Mouse (Mus musculus): ENCODE measurements around the gene Snx32. TPM values are rescaled to one million over a fixed set of nuclear protein-coding genes. Genes with fewer than 3 reads are reported as not detected.

Gene Snx32
- 14.4 and 16.0 TPM in 2 replicates for polyA plus RNA-seq (2015; fragmentation: Nextera tagmentation; extraction: Ambion mirVana)

GRCm38 (mm10) chr19:5510031-5511026 is at the start of gene Snx32:
Snx32 (minus strand) TSS chr19:5510538.

GRCm38 (mm10) chr19:5503687-5504086 is 6.7 kb downstream of the Snx32 start, which contains the start of gene 1700020D05Rik:
1700020D05Rik (minus strand) TSS chr19:5503787.

DNA sequence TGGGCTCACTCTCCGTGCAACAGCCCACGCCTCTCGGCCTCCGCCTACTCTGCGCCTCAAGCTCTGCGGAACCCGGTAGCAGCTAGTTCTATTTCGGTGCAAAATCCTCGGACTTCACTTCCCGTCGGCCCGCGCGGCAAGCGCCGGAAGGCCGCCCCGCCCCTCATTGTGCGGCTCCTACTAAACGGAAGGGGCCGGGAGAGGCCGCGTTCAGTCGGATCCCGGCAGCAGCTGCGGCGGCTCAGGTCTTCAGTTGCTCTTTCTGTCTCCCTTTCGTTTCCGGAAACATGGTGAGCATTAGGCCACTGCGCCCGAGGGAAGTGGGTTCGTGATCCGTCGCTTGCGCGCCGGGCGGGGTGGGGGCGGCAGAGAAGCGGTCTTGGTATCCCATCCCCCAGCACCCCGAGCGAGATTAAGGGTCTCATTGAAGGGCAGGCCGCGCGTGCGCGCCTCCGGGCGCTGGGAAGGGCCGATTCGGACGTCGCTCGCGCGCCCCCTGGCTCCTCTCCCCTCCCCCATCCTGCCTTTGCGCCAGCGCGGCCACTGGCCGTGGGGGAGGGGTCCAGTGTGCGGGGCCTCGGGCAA is 19.9 kb downstream of the Snx32 start, which contains the start of gene Cfl1:
Cfl1 (plus strand) TSS at position 143 of the 585 bp plus-strand sequence.

DNA sequence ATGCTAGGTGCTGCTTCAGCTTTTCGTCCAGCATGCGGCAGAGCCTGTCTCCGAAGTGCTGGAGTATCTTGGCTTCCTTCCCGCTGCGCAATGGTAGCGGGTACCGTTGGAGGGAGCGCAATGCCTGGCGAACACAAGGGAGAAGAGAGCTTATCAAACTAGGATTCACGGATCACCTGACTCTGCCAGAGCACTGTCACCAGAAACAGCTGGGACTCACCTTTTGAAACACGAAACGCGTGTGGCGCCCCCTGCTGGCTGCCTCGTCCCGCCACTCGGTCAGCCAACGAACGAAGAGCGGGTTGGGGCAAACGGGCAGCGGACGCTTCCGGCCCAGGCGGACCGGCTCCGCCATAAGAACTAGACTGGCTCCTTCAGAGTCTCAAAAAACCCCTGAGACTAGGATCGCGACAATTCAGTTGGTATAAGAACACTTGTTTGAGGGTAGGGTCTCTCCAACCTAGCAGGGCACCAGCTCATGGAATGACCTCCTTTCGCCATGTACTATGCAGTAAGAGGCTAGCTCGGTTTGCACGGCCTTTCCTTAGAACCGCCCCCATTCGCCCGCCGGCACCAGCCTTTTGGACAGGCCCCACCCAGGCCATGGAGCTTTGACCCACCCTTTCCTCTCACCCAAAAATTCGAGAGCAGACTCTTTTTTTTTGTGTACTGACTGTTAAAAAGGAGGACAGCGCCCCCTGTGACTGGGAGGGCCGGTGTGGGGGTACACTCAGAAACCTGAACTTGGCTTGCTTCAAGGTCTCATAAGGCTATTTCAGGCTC is 22.4 kb downstream of the Snx32 start, which contains the start of gene Mus81:
Mus81 (minus strand) TSS at position 635 of the 783 bp plus-strand sequence.

GRCm38 (mm10) chr19:5473720-5474119 is 36.6 kb downstream of the Snx32 start, which contains the start of gene Efemp2:
Efemp2 (plus strand) TSS chr19:5473954.

DNA sequence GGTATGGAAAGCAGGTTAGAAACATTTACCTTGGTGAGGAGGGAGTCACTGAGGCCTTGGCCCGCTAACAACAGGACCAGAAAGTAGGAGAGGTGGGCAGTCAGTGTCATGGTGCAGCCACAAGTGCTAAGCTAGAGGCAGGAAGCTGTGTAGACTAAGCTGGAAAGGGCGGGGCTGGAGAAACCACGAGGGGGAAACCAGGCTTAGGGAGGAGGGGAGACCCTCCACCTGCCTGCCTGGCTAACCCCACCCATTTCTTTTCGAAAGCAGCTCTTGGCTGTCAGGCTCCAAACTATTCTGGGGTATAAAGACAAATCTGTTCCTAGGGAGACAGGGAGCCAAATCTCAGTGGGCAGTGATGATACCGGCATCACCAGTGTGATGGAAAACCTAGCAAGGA is 42.0 kb downstream of the Snx32 start, which contains the start of gene Ctsw:
Ctsw (minus strand) TSS at position 134 of the 400 bp plus-strand sequence.

DNA sequence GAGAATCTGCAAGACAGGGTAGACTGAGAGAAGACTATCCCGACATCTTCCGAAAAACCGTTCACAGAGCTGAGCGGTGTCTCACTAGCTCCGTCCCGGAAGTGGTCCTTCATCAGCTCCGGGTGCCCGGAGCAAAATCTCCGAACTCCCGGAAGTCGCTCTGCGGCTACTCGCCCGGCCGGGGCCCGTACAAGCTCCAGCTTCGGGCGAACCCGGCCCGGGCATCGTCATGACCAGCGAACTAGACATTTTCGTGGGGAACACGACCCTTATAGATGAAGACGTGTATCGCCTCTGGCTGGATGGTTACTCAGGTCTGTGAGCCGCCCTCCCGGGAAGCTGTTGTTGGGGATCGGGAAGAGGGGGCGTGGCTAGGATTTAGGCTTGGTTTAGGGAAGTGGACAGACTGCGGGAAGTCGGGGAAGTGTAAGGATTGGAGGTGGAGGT is 49.9 kb downstream of the Snx32 start, which contains the start of gene Fibp:
Fibp (plus strand) TSS at position 151 of the 447 bp plus-strand sequence.

GRCm38 (mm10) chr19:5457746-5458442 is 52.4 kb downstream of the Snx32 start, which contains the start of gene Ccdc85b:
Ccdc85b (minus strand) TSS chr19:5457894.

DNA sequence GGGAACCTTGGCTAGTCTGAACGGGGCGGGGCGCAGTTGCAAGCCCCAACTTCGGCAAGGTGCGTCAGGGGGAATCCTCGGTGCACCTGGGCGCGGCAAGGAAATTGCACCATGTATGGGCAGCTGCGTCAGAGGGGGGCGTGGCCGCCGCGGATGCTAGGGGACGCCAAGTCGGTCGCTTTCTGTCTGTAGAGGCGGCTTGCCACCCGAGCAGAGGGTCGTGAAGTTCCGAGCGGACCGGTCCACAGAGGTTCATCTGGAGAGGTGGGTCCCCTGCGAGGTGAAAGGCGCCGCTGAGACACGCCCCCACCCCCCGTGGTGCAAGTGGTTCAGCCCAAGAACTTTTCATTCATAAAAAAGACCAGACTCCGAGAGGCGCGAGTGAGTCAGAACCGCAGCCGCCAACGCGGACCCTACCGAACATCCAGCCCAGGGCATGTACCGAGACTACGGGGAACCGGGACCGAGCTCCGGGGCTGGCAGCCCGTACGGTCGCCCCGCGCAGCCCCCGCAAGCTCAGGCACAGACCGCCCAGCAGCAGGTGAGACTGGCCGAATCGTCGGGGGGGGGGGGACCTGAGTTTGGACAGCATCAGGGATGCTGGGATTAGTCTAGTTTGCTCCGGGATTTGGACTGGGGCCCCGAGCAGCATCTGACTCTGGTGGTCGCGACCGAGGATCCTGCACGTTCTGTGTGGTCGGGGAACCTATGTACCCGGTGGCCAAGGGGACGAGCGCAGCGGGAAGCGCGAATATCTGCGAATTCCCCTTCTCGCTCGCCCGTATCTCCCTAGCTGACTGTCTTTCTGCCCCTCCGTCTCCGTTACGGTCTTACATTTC is 62.6 kb downstream of the Snx32 start, which contains the start of gene Fosl1:
Fosl1 (plus strand) TSS at position 33 of the 839 bp plus-strand sequence.

Other genes starting within 250 kb of the Snx32 start
- 13.0 and 16.0 TPM in 2 replicates for gene Pacs1, start 237.4 kb downstream of the Snx32 start, polyA plus RNA-seq (2015; fragmentation: Nextera tagmentation; extraction: Ambion mirVana)
- gene Sf3b2, start 215.1 kb downstream of the Snx32 start, polyA plus RNA-seq (2015; fragmentation: Nextera tagmentation; extraction: Ambion mirVana) = 149 and 197 TPM in 2 replicates
- gene Gal3st3, start 212.2 kb downstream of the Snx32 start, polyA plus RNA-seq (2015; fragmentation: Nextera tagmentation; extraction: Ambion mirVana) = 0.55 and 1.7 TPM in 2 replicates
- gene Catsper1, start 174.8 kb downstream of the Snx32 start, polyA plus RNA-seq (2015; fragmentation: Nextera tagmentation; extraction: Ambion mirVana) = not detected in 2 replicates
- 3.2 and 5.0 TPM in 2 replicates for gene Cst6, start 161.0 kb downstream of the Snx32 start, polyA plus RNA-seq (2015; fragmentation: Nextera tagmentation; extraction: Ambion mirVana)
- 23.8 and 31.0 TPM in 2 replicates for gene Eif1ad, start 143.8 kb downstream of the Snx32 start, polyA plus RNA-seq (2015; fragmentation: Nextera tagmentation; extraction: Ambion mirVana)
- gene Banf1, start 143.4 kb downstream of the Snx32 start, polyA plus RNA-seq (2015; fragmentation: Nextera tagmentation; extraction: Ambion mirVana) = 194 and 261 TPM in 2 replicates
- gene Sart1, start 121.8 kb downstream of the Snx32 start, polyA plus RNA-seq (2015; fragmentation: Nextera tagmentation; extraction: Ambion mirVana) = 36.8 and 43.5 TPM in 2 replicates
- gene Tsga10ip, start 108.0 kb downstream of the Snx32 start, polyA plus RNA-seq (2015; fragmentation: Nextera tagmentation; extraction: Ambion mirVana) = not detected in 2 replicates
- gene Drap1, start 85.6 kb downstream of the Snx32 start, polyA plus RNA-seq (2015; fragmentation: Nextera tagmentation; extraction: Ambion mirVana) = 284 and 285 TPM in 2 replicates
- 42.0 and 47.6 TPM in 2 replicates for gene AI837181, start 85.4 kb downstream of the Snx32 start, polyA plus RNA-seq (2015; fragmentation: Nextera tagmentation; extraction: Ambion mirVana)
- gene Fosl1, start 63.0 kb downstream of the Snx32 start, polyA plus RNA-seq (2015; fragmentation: Nextera tagmentation; extraction: Ambion mirVana) = not detected in 2 replicates
- 12.7 and 16.2 TPM in 2 replicates for gene Ccdc85b, start 52.6 kb downstream of the Snx32 start, polyA plus RNA-seq (2015; fragmentation: Nextera tagmentation; extraction: Ambion mirVana)
- gene Fibp, start 49.9 kb downstream of the Snx32 start, polyA plus RNA-seq (2015; fragmentation: Nextera tagmentation; extraction: Ambion mirVana) = 92.0 and 126 TPM in 2 replicates
- gene Ctsw, start 42.0 kb downstream of the Snx32 start, polyA plus RNA-seq (2015; fragmentation: Nextera tagmentation; extraction: Ambion mirVana) = 0.36 and 1.1 TPM in 2 replicates
- 77.3 and 88.0 TPM in 2 replicates for gene Efemp2, start 36.6 kb downstream of the Snx32 start, polyA plus RNA-seq (2015; fragmentation: Nextera tagmentation; extraction: Ambion mirVana)
- gene Mus81, start 22.1 kb downstream of the Snx32 start, polyA plus RNA-seq (2015; fragmentation: Nextera tagmentation; extraction: Ambion mirVana) = 18.1 and 22.0 TPM in 2 replicates
- 1,277 and 1,424 TPM in 2 replicates for gene Cfl1, start 20.1 kb downstream of the Snx32 start, polyA plus RNA-seq (2015; fragmentation: Nextera tagmentation; extraction: Ambion mirVana)
- gene 1700020D05Rik, start 6.8 kb downstream of the Snx32 start, polyA plus RNA-seq (2015; fragmentation: Nextera tagmentation; extraction: Ambion mirVana) = not detected in 2 replicates
- gene Ovol1, start 50.1 kb upstream of the Snx32 start, polyA plus RNA-seq (2015; fragmentation: Nextera tagmentation; extraction: Ambion mirVana) = 0.36 and 0.41 TPM in 2 replicates
- gene Ap5b1, start 57.5 kb upstream of the Snx32 start, polyA plus RNA-seq (2015; fragmentation: Nextera tagmentation; extraction: Ambion mirVana) = 1.0 and 4.3 TPM in 2 replicates
- gene Rnaseh2c, start 91.3 kb upstream of the Snx32 start, polyA plus RNA-seq (2015; fragmentation: Nextera tagmentation; extraction: Ambion mirVana) = 189 and 232 TPM in 2 replicates
- gene Kat5, start 99.7 kb upstream of the Snx32 start, polyA plus RNA-seq (2015; fragmentation: Nextera tagmentation; extraction: Ambion mirVana) = 42.7 and 55.8 TPM in 2 replicates
- 32.7 and 55.1 TPM in 2 replicates for gene Rela, start 126.9 kb upstream of the Snx32 start, polyA plus RNA-seq (2015; fragmentation: Nextera tagmentation; extraction: Ambion mirVana)
- 23.6 and 38.7 TPM in 2 replicates for gene Sipa1, start 153.2 kb upstream of the Snx32 start, polyA plus RNA-seq (2015; fragmentation: Nextera tagmentation; extraction: Ambion mirVana)
- 20.8 and 28.6 TPM in 2 replicates for gene Map3k11, start 178.2 kb upstream of the Snx32 start, polyA plus RNA-seq (2015; fragmentation: Nextera tagmentation; extraction: Ambion mirVana)
- 8.7 and 15.1 TPM in 2 replicates for gene Pcnx3, start 178.4 kb upstream of the Snx32 start, polyA plus RNA-seq (2015; fragmentation: Nextera tagmentation; extraction: Ambion mirVana)
- gene Kcnk7, start 193.8 kb upstream of the Snx32 start, polyA plus RNA-seq (2015; fragmentation: Nextera tagmentation; extraction: Ambion mirVana) = 0.33 and 0.57 TPM in 2 replicates
- gene Ehbp1l1, start 215.8 kb upstream of the Snx32 start, polyA plus RNA-seq (2015; fragmentation: Nextera tagmentation; extraction: Ambion mirVana) = 20.3 and 23.5 TPM in 2 replicates
- 86.7 and 91.8 TPM in 2 replicates for gene Fam89b, start 219.1 kb upstream of the Snx32 start, polyA plus RNA-seq (2015; fragmentation: Nextera tagmentation; extraction: Ambion mirVana)
- gene Ltbp3, start 230.4 kb upstream of the Snx32 start, polyA plus RNA-seq (2015; fragmentation: Nextera tagmentation; extraction: Ambion mirVana) = 50.6 and 57.0 TPM in 2 replicates

Data from adrenal gland, postnatal 0 days (tissue).